Comparison of ENCODE assay signal across 27 mouse cellular contexts in the genomic region with DNA sequence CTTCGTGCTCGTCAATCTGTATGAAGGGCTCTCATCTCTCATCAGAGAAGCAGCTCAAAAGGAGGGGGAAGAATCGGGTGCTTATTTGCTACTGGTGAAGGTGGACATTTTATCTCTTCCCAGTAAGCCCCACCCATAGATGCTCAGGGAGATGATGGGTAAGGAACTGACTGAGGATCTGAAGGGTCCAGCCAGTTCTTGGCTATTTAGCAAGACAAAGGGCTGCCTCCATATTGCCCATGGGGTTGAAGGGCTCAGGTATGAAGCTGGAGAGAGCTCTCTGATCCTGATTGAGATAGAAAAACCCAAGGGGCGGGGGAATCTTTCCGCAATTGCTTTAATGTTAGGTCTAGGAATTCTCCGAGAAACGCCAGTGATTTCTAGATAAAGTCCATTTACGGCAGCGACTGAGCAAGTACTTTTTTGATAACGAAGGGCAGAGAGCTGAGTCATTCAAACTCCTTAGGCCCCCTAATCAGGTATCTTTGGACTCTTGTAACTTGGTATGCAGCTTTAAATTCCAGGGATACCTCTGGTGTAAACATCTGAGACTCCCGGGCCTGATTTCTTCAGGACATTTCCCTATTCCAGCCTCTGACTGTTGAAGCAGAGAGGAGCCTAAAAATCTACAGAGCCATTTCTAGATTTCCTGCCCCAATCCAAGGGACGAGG. TPM values are rescaled to one million over a fixed set of nuclear protein-coding genes. Genes with fewer than 3 reads are reported as not detected.
A peak's percentile ranks its signal among the peaks of the same experiment; 100 is the strongest.
DNase-seq lines count a peak whose midpoint lies in the region; ATAC-seq and TF ChIP-seq lines count a peak whose summit lies in the region.
"Had no signal": no experiment of that assay in that cellular context is flagged by ENCODE, and none has a peak within 500 bp of the region (broad histone marks: within the 10 kb centered on the region; RNA-seq: fewer than 3 reads in every experiment).

No protein-coding gene starts in this region.

- WGBS in kidney, postnatal 0 days = 56% methylated on average over 12 of the region's 12 CpGs
- WGBS in intestine, postnatal 0 days = 24% methylated on average over 12 of the region's 12 CpGs

- no peak overlapping the region for H3K4me3 ChIP-seq in kidney, postnatal 0 days (replicated peaks; ENCODE audit: low read depth, low read length)
- no peak overlapping the region for H3K4me3 ChIP-seq in intestine, postnatal 0 days (ENCODE audit: low read depth, low read length)
- H3K4me3 ChIP-seq: embryonic facial prominence, embryonic 15.5 days; forebrain, embryonic 12.5 days; limb, embryonic 10.5 days; limb, embryonic 15.5 days; liver, embryonic 13.5 days; midbrain, embryonic 13.5 days had no signal

- ATAC-seq in kidney, postnatal 0 days (replicated peaks; ENCODE audit: low FRiP score, low read depth) = no peak
- ATAC-seq in Patski = peak; percentile 44
- ATAC-seq in intestine, postnatal 0 days = no peak
- ATAC-seq: activated CD4-positive, CD25-positive, alpha-beta regulatory T cell, adult 4 months; midbrain, embryonic 13.5 days had no signal

- no peaks in the 10 kb centered on the region for H3K36me3 ChIP-seq in kidney, postnatal 0 days (ENCODE audit: insufficient read depth, low read length)
- H3K36me3 ChIP-seq in intestine, postnatal 0 days (ENCODE audit: control insufficient read depth, insufficient read depth) = no peaks in the 10 kb centered on the region
- H3K36me3 ChIP-seq: embryonic facial prominence, embryonic 15.5 days; forebrain, embryonic 12.5 days; limb, embryonic 10.5 days; limb, embryonic 15.5 days; liver, embryonic 13.5 days; midbrain, embryonic 13.5 days had no signal

- H3K9me3 ChIP-seq in kidney, postnatal 0 days (replicated peaks; ENCODE audit: low read length) = no peaks in the 10 kb centered on the region
- no peaks in the 10 kb centered on the region for H3K9me3 ChIP-seq in intestine, postnatal 0 days (ENCODE audit: control insufficient read depth)
- H3K9me3 ChIP-seq: embryonic facial prominence, embryonic 15.5 days; forebrain, embryonic 12.5 days; limb, embryonic 10.5 days; limb, embryonic 15.5 days; liver, embryonic 13.5 days; midbrain, embryonic 13.5 days had no signal

- POLR2A ChIA-PET in Patski (lab: Charles Lee) = interaction anchor here (0.6 kb wide), 1 partner anchor 476 kb away, joined by 3 read pairs; no protein-coding TSS in a partner anchor

- no peak for TF ChIP-seq CTCF in kidney, postnatal 0 days (IDR thresholded peaks at IDR 0.05; ENCODE audit: low read depth)
- TF ChIP-seq CTCF in Patski (IDR thresholded peaks at IDR 0.05) = no peak
- no peak for TF ChIP-seq CTCF in intestine, postnatal 0 days (IDR thresholded peaks at IDR 0.05; ENCODE audit: low read depth)

- H3K27me3 ChIP-seq in kidney, postnatal 0 days (ENCODE audit: insufficient read depth, low read length) = no peaks in the 10 kb centered on the region
- peaks cover 36% of the 10 kb centered on the region for H3K27me3 ChIP-seq in Patski
- H3K27me3 ChIP-seq in intestine, postnatal 0 days (replicated peaks; ENCODE audit: control insufficient read depth, insufficient read depth, low read length) = no peaks in the 10 kb centered on the region
- H3K27me3 ChIP-seq: embryonic facial prominence, embryonic 15.5 days; forebrain, embryonic 12.5 days; limb, embryonic 15.5 days; liver, embryonic 13.5 days; midbrain, embryonic 13.5 days had no signal

- H3K4me1 ChIP-seq in kidney, postnatal 0 days (replicated peaks; ENCODE audit: insufficient read depth, low read length) = no peaks in the 10 kb centered on the region
- no peaks in the 10 kb centered on the region for H3K4me1 ChIP-seq in intestine, postnatal 0 days (replicated peaks; ENCODE audit: control insufficient read depth, insufficient read depth, low read length)
- H3K4me1 ChIP-seq: embryonic facial prominence, embryonic 15.5 days; forebrain, embryonic 12.5 days; limb, embryonic 15.5 days; liver, embryonic 13.5 days had no signal

- no peak overlapping the region for H3K27ac ChIP-seq in kidney, postnatal 0 days
- no peak overlapping the region for H3K27ac ChIP-seq in intestine, postnatal 0 days (ENCODE audit: low read depth, low read length)
- H3K27ac ChIP-seq: embryonic facial prominence, embryonic 15.5 days; forebrain, embryonic 12.5 days; hindbrain, embryonic 14.5 days; limb, embryonic 10.5 days; limb, embryonic 15.5 days; liver, embryonic 13.5 days; macrophage; midbrain, embryonic 13.5 days had no signal

- CTCF ChIA-PET in Patski (lab: Charles Lee) = no interaction called here

- in situ Hi-C loops in Patski (cut with MboI; ENCODE audit: low pct_unique_long_range_greater_than_20kb) = no loop called here

- peak; percentile 15 for DNase-seq in kidney, postnatal 0 days (ENCODE audit: low spot score)
- no peak for DNase-seq in kidney, adult 8-10 months
- DNase-seq in ES-CJ7 (ENCODE audit: low read depth, low spot score) (peak; percentile 70), Patski (ENCODE audit: low read depth, low spot score) (no peak)
- no peak for DNase-seq in urinary bladder, postnatal 10 days (ENCODE audit: low spot score)
- no peak for DNase-seq in thymus, postnatal 36 days
- DNase-seq: adrenal gland, adult 2 months; B cell, adult 2 months; cerebellum, adult 2 months; cerebellum, postnatal 14 days; gastrocnemius, postnatal 25 days; heart, adult 18-20 months; heart, postnatal 10 days; kidney, adult 2 months; kidney, postnatal 10 days; layer of hippocampus, adult 9-11 months; liver, embryonic 13.5 days; lung, embryonic 14.5 days had no signal

- H3K9ac ChIP-seq in kidney, postnatal 0 days (ENCODE audit: low read depth, low read length) = no peak overlapping the region
- H3K9ac ChIP-seq in intestine, postnatal 0 days (ENCODE audit: low read depth, low read length) = no peak overlapping the region
- H3K9ac ChIP-seq: embryonic facial prominence, embryonic 15.5 days; forebrain, embryonic 12.5 days; hindbrain, embryonic 14.5 days; limb, embryonic 15.5 days; liver, embryonic 13.5 days; lung, embryonic 14.5 days; midbrain, embryonic 13.5 days had no signal

- no peak overlapping the region for H3K4me2 ChIP-seq in kidney, postnatal 0 days (ENCODE audit: low read length)
- H3K4me2 ChIP-seq in intestine, postnatal 0 days (replicated peaks; ENCODE audit: low read depth) = peak overlapping the region; percentile 30
- H3K4me2 ChIP-seq: embryonic facial prominence, embryonic 15.5 days; forebrain, embryonic 12.5 days; hindbrain, embryonic 14.5 days; limb, embryonic 15.5 days; liver, embryonic 13.5 days; lung, embryonic 14.5 days; midbrain, embryonic 13.5 days had no signal

RNA-seq across cellular contexts. Expression of a gene that starts 4.8 kb away (rescaled TPM):
- polyA plus RNA-seq in kidney, postnatal 0 days (2015; fragmentation: Nextera tagmentation; extraction: Ambion mirVana) = 0.69 and 1.2 TPM in 2 replicates
- polyA plus RNA-seq in Patski (2021) = not detected
- polyA plus RNA-seq in intestine, postnatal 0 days (2015; fragmentation: Nextera tagmentation; extraction: Ambion mirVana) = 0.66 and 0.88 TPM in 2 replicates
- polyA plus RNA-seq: activated CD4-positive, CD25-positive, alpha-beta regulatory T cell, adult 4 months; adrenal gland, adult 2 months; kidney, adult 2 months; limb, embryonic 10.5 days; liver, embryonic 13.5 days; lung, embryonic 14.5 days; macrophage had no signal

RNA-seq across cellular contexts. Expression of a gene that starts 29.8 kb away (rescaled TPM):
- polyA plus RNA-seq in kidney, postnatal 0 days (2015; fragmentation: Nextera tagmentation; extraction: Ambion mirVana) = 4.5 and 5.9 TPM in 2 replicates
- 8.4 TPM for polyA plus RNA-seq in Patski (2021)
- polyA plus RNA-seq in intestine, postnatal 0 days (2015; fragmentation: Nextera tagmentation; extraction: Ambion mirVana) = 2.8 and 3.6 TPM in 2 replicates

Comparison
In these comparisons a context has a peak if more than half of its experiments do, and no peak if none do; other contexts are left out.
1. DNase-seq: peak in kidney, postnatal 0 days (single experiment) and ES-CJ7 (single experiment); none in kidney, adult 8-10 months (0 of 2), Patski (single experiment), urinary bladder, postnatal 10 days (single experiment) and thymus, postnatal 36 days (0 of 2).